Mouse (Mus musculus): ENCODE measurements around the gene Rpl38. TPM values are rescaled to one million over a fixed set of nuclear protein-coding genes. Genes with fewer than 3 reads are reported as not detected.
"Not testable (repeated sequence)": the region's sequence is repeated elsewhere in the genome, so short reads cannot be mapped to it uniquely, and the experiment has no call there.

Rpl38 gene
- polyA plus RNA-seq, 1 experiment: 1,001 TPM

DNA sequence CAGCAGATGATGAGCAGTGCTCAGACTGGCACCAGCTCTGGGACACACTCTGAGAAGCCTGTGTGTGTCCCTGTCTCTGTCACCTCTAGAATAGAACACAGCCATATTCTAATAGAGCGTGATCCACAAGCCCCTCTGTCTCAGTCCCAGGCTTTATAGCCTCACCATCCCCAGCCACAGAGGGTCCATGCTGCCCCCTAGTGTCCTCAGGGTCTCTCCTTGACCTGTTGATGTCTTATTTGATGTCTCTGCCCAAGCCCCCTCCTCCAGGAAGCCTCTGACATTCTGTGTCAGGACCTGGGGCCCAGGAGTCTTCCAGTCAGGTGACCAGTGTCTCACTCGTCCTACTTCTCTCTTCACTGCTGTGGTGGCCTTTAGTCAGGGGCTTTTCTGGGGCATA lies 24.2 kb upstream of the Rpl38 start:
- no peaks in the 10 kb centered on the region for H3K4me1 ChIP-seq (ENCODE audit: control insufficient read depth, insufficient read depth, insufficient read length, low read length)
- no peak overlapping the region for H3K4me3 ChIP-seq (ENCODE audit: insufficient read depth, low read depth, low read length)
- H3K27ac ChIP-seq (replicated peaks; ENCODE audit: low read depth, low read length): no peak overlapping the region

DNA sequence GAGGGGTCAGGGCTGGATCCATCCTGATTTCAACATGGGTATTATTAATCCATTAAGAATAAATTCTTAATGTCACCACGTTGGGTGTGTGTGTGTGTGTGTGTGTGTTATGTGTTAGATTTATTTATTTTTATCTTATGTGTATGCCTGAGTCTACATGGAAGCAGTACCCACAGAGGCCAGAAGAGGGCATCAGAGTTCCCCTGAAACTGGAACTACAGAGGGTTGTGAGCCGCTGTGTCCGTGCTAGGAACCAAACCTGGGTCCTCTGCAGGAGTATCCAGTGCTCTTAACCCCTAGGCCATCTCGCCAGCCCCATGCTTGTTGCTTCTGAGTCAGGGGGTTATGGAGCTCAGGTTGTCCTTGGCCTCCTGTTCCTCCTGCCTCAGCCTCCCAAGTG lies 18.8 kb upstream of the Rpl38 start:
- Histone ChIP-seq H3K27ac (replicated peaks; ENCODE audit: low read depth, low read length) (no peak overlapping the region), H3K4me1 (ENCODE audit: control insufficient read depth, insufficient read depth, insufficient read length, low read length) (no peaks in the 10 kb centered on the region), H3K4me3 (ENCODE audit: insufficient read depth, low read depth, low read length) (no peak overlapping the region)

DNA sequence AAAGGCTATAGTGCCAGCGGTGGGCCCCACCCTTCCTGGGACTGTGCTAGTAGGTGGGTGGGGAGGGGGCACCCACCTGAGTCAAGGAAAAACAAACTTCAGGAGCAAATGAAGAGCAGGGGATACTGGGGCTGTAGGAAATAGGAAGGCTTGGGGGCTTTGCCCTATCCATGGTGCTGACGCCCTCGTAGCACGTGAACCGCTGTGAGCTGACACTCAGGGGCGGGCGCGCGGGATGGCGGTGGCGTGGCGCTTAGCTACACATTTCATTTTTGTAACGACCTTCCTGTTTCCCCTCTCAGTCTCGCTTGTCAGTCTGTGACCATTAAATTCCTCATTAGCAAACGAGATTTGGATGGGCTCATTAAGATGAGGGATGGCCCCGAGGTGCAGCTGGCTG lies 15.8 kb upstream of the Rpl38 start:
- H3K4me3 ChIP-seq (ENCODE audit: insufficient read depth, low read depth, low read length): no peak overlapping the region

GRCm38 (mm10) chr11:114653664-114654063 lies 14.7 kb upstream of the Rpl38 start:
- Histone ChIP-seq H3K27ac (replicated peaks; ENCODE audit: low read depth, low read length) (no peak overlapping the region), H3K4me3 (ENCODE audit: insufficient read depth, low read depth, low read length) (no peak overlapping the region), H3K4me1 (ENCODE audit: control insufficient read depth, insufficient read depth, insufficient read length, low read length) (no peaks in the 10 kb centered on the region)

More for the DNA sequence above, 15.8 kb upstream of the Rpl38 start:
- H3K4me1 ChIP-seq (ENCODE audit: control insufficient read depth, insufficient read depth, insufficient read length, low read length): no peaks in the 10 kb centered on the region
- H3K27ac ChIP-seq (replicated peaks; ENCODE audit: low read depth, low read length): no peak overlapping the region

GRCm38 (mm10) chr11:114654552-114654951 lies 13.8 kb upstream of the Rpl38 start:
- Histone ChIP-seq H3K4me3 (ENCODE audit: insufficient read depth, low read depth, low read length) (no peak overlapping the region), H3K27ac (replicated peaks; ENCODE audit: low read depth, low read length) (no peak overlapping the region)

DNA sequence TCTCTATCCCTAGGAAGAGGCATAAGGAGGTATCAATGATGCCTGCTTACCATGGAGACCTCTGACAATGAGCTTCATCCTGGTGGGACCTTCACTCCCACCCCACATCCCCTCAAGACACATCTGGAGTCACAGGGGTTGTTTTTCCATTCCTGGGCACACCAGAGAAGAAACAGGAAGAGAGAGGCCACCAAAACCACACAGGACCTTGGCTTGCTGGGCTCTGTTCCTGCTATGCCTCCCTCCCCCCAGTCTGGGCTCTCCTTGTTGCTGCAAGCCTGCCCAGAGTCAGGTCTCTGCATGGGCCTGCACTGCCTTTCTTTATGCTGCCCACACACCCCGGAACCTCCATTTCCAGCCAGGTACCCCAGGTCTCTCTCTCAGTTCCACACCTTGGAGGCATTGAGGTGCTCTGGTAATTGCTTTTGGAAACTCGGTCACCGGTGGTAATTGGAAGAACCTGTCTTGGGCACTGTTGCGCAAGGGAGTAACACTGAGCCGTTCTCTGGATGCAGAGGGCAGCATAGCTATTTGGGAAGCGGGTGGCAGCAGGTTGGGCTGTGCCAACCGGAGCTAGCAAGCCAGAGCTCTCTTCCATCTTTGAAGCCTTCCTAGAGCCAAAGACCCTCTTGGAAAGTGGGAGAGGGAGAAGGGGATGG lies 12.8 kb upstream of the Rpl38 start:
- no peak overlapping the region for H3K4me3 ChIP-seq (ENCODE audit: insufficient read depth, low read depth, low read length)
- no peaks in the 10 kb centered on the region for H3K4me1 ChIP-seq (ENCODE audit: control insufficient read depth, insufficient read depth, insufficient read length, low read length)
- H3K27ac ChIP-seq (replicated peaks; ENCODE audit: low read depth, low read length): no peak overlapping the region

More at GRCm38 (mm10) chr11:114654552-114654951, 13.8 kb upstream of the Rpl38 start:
- H3K4me1 ChIP-seq (ENCODE audit: control insufficient read depth, insufficient read depth, insufficient read length, low read length): no peaks in the 10 kb centered on the region

- H3K4me1 ChIP-seq (ENCODE audit: control insufficient read depth, insufficient read depth, insufficient read length, low read length): no peaks in the 10 kb centered on the region
- no peak overlapping the region for H3K4me3 ChIP-seq (ENCODE audit: insufficient read depth, low read depth, low read length)
- no peak overlapping the region for H3K27ac ChIP-seq (replicated peaks; ENCODE audit: low read depth, low read length)
Measured at GRCm38 (mm10) chr11:114656994-114657644, 11.2 kb upstream of the Rpl38 start.

GRCm38 (mm10) chr11:114657737-114658136 lies 10.6 kb upstream of the Rpl38 start:
- no peak overlapping the region for H3K27ac ChIP-seq (replicated peaks; ENCODE audit: low read depth, low read length)
- no peak overlapping the region for H3K4me3 ChIP-seq (ENCODE audit: insufficient read depth, low read depth, low read length)
- no peaks in the 10 kb centered on the region for H3K4me1 ChIP-seq (ENCODE audit: control insufficient read depth, insufficient read depth, insufficient read length, low read length)

GRCm38 (mm10) chr11:114662161-114662560 lies 6.2 kb upstream of the Rpl38 start:
- H3K4me3 ChIP-seq (ENCODE audit: insufficient read depth, low read depth, low read length): no peak overlapping the region
- no peaks in the 10 kb centered on the region for H3K4me1 ChIP-seq (ENCODE audit: control insufficient read depth, insufficient read depth, insufficient read length, low read length)
- no peak overlapping the region for H3K27ac ChIP-seq (replicated peaks; ENCODE audit: low read depth, low read length)

- H3K27ac ChIP-seq (replicated peaks; ENCODE audit: low read depth, low read length): no peak overlapping the region
- H3K4me1 ChIP-seq (ENCODE audit: control insufficient read depth, insufficient read depth, insufficient read length, low read length): no peaks in the 10 kb centered on the region
- H3K4me3 ChIP-seq (ENCODE audit: insufficient read depth, low read depth, low read length): no peak overlapping the region
Measured at GRCm38 (mm10) chr11:114662746-114663362, 5.5 kb upstream of the Rpl38 start.

- Histone ChIP-seq H3K27ac (replicated peaks; ENCODE audit: low read depth, low read length) (no peak overlapping the region), H3K4me1 (ENCODE audit: control insufficient read depth, insufficient read depth, insufficient read length, low read length) (no peaks in the 10 kb centered on the region)
Measured at GRCm38 (mm10) chr11:114664164-114664563, 4.2 kb upstream of the Rpl38 start.

DNA sequence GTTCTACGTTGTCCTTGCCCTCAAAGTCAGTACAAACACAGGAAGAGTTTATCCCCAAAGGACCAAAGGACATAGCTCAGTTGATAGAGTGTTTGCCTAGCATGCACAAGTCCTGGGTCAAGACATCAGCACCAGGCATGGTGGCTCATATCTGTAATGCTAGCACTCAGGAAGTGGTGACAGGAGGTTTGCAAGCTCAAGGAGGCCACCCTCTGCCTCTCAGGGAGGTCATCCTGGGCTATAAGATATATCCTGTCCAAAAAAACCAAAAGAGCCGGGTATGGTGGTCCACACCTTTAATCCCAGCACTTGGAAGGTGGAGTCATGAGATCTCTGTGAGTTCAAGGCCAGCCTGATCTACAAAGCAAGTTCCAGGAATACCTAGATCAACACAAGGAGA lies 2.9 kb upstream of the Rpl38 start:
- Histone ChIP-seq H3K4me3 (ENCODE audit: insufficient read depth, low read depth, low read length) (no peak overlapping the region), H3K27ac (replicated peaks; ENCODE audit: low read depth, low read length) (no peak overlapping the region), H3K4me1 (ENCODE audit: control insufficient read depth, insufficient read depth, insufficient read length, low read length) (peaks cover 4% of the 10 kb centered on the region; the same call in 1 of the 2 replicates)

More at GRCm38 (mm10) chr11:114664164-114664563, 4.2 kb upstream of the Rpl38 start:
- no peak overlapping the region for H3K4me3 ChIP-seq (ENCODE audit: insufficient read depth, low read depth, low read length)

DNA sequence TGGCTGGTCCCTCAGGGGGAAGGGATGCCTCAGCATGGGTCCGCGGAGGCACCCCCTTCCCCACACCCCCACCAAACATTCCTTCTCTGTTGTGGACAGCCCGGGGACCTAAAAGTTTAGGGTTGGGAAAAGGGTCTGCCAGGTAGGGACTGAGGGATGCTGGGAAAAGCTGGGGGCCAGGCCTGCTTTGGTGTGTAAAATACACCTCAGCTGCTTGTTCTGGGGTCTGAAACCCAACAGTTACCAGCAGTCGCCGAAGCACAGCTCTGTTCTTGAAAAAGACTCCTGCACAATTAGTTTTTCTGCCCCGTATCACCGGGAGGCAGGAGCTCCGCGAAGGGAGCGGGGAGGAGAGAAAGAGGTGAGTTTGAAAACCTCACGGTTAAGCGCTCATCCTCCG lies 1.5 kb upstream of the Rpl38 start:
- H3K4me3 ChIP-seq (ENCODE audit: insufficient read depth, low read depth, low read length): no peak overlapping the region
- H3K4me1 ChIP-seq (ENCODE audit: control insufficient read depth, insufficient read depth, insufficient read length, low read length): peaks cover 8% of the 10 kb centered on the region; the same call in 1 of the 2 replicates
- no peak overlapping the region for H3K27ac ChIP-seq (replicated peaks; ENCODE audit: low read depth, low read length)

DNA sequence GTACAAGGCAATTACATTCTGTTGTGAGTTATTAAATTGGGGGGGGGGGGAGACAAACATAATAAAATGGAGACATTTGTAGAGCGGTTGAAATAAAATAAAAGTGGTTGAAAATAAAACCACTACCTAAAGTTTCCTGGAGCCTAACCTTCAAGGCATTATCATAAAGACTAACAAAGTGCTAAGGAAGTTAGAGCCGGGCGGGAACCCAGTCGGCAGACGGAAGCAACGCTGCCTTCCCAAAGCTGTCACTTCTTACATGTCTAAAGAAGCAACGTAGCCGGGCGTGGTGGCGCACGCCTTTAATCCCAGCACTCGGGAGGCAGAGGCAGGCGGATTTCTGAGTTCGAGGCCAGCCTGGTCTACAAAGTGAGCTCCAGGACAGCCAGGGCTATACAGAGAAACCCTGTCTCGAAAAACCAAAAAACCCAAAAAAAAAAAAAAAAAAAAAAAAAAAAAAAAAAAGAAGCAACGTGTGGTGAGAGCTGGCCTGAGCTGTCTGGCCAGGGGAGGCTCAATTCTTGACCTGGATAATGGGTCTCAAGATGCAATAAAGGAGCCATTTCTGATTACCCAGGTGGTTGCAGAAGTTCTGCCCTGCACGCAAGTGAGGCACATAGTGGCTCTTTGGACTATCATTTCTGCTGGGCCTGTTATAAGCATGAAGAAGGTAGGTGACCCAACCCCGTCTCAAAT lies 940 bp upstream of the Rpl38 start:
- H3K27ac ChIP-seq (replicated peaks; ENCODE audit: low read depth, low read length): no peak overlapping the region

DNA sequence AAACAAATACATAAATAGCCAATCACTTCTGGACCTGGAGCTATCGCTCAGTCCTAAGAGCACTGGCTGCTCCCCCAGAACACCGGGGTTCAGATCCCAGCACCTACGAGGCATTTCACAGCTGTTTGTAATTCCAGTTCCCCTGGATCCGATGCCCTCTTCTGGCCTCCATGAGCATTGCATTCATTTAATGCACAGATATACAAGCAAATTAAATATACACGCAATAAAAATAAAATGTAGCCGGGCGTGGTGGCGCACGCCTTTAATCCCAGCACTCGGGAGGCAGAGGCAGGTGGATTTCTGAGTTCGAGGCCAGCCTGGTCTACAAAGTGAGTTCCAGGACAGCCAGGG lies 415 bp upstream of the Rpl38 start:
- H3K27ac ChIP-seq (replicated peaks; ENCODE audit: low read depth, low read length); H3K4me1 ChIP-seq (ENCODE audit: control insufficient read depth, insufficient read depth, insufficient read length, low read length); H3K4me3 ChIP-seq (ENCODE audit: insufficient read depth, low read depth, low read length): not testable (repeated sequence)

More for the DNA sequence above, 940 bp upstream of the Rpl38 start:
- Histone ChIP-seq H3K4me1 (ENCODE audit: control insufficient read depth, insufficient read depth, insufficient read length, low read length) (peaks cover 8% of the 10 kb centered on the region; the same call in 1 of the 2 replicates), H3K4me3 (ENCODE audit: insufficient read depth, low read depth, low read length) (no peak overlapping the region)

All from brown adipose tissue, adult 24 weeks (tissue).